Mouse (Mus musculus) spleen, adult 2 months (tissue): ENCODE data around the gene Fanci.

Experiments used
- CTCF ChIP-seq: fragments of 200-500 bp; IDR thresholded peaks from 2 replicates; pipeline ENCODE4 v1.5.1; 2011; ENCODE audit warnings: mild to moderate bottlenecking, inconsistent platforms; ENCODE audit not compliant: insufficient read depth, insufficient read length, insufficient replicate concordance; ENCODE audit errors: extremely low read depth
- POLR2A ChIP-seq: fragments of 200-500 bp; IDR thresholded peaks from 2 replicates; pipeline ENCODE4 v1.6.1; 2011; ENCODE audit warnings: low read depth, low read length, inconsistent platforms

- TF ChIP-seq CTCF (peak; percentile 87; the same call in 1 of the 2 replicates), POLR2A (no peak)
These were observed 20.3 kb upstream of the Fanci start for GRCm38 (mm10) chr7:79371321-79371879.
